Mouse (Mus musculus): Measurements from ENCODE around the gene Prrc2a.

Prrc2a gene

DNA sequence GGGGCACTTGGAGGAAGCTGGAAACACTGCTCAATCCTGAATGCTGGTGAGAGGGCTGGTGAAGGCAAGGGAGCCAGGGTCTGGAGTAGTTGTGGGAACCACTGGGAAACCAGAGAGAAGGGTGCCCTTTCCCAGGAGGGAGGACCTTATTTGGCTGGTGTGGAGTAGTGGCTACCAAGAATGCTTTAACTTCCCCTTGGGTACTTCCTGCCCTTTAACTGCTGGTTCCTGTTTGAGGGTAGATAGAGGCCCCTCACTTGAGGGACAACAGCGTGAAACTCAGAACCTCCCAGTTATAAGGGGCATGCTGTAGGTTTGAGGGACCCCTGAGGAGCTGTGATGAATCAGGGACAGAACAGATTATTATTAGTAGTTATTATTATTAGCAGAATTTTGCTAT lies 24.5 kb upstream of the Prrc2a start:
- DNase-seq, result no peak

DNA sequence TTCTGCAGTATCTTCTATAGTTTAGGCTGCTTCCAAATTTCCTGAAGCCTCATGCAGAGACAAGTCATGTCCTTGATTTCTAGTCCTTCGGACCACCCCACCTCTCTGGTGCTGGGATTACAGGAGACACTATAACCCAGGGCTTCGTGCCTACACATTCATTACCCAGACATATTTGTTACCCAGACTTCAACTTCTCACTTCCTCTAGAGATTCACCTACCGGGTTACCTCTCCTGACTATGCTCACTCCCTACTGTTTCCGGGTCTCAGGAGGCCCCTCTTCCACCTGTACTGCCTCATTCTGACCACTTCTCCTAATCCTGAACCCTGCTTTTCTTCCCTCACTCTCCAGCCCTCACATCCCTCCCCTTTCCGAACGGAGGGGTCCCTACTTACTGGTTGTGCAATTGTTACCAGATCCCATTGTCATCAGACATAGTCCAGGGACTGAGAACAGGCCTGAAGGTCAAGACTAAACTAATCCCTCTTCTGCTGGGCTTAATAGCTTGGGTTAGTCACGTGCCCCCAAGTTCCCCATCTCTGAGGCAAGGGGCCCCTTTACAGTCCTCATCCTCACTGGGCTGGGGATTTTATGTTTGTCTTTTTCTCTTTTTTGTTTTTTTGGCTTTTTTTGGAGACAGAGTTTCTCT lies 23.4 kb upstream of the Prrc2a start, which contains the start of gene Lst1:
TSS of gene Lst1 (minus strand) at position 481 of the 652 bp plus-strand sequence.
- no peak for DNase-seq

DNA sequence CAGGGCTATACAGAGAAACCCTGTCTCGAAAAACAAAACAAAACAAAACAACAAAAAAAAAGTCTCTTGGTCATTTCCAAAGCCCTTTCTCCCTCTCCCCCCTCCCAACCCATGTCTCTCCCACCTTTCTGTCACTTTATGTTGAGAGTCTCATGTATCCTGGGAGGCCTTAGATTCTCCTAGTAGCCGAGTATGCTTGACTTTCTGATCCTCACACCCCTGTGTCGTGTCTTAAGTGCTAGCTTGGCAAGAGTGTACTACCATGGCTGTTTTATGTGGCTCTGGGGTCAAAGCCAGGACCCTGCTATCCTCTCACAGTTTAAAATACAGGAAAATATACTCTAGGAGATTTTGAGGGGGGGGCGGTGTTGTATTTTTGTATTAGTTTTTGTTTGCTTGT lies 22.6 kb upstream of the Prrc2a start:
- no peak for DNase-seq

DNA sequence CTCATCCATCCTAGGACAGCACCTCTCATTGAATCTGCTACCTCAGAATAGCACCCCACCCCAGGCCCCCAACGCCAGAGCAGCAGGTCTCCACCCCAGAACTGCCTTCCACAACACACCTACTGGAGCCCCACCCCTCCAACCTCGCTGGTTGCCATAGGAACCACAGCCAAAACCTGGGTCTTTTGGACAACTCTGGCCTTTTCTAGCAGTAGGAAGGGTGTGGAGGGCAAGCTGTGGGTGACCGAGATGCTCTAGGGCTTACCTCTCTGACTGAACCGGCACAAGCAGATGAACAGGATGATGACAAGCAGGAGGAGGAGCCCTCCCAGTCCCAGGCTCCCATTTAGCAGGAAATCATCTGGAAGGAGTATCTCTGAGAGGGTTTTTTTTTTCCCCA lies 22.0 kb upstream of the Prrc2a start:
- no peak for DNase-seq

DNA sequence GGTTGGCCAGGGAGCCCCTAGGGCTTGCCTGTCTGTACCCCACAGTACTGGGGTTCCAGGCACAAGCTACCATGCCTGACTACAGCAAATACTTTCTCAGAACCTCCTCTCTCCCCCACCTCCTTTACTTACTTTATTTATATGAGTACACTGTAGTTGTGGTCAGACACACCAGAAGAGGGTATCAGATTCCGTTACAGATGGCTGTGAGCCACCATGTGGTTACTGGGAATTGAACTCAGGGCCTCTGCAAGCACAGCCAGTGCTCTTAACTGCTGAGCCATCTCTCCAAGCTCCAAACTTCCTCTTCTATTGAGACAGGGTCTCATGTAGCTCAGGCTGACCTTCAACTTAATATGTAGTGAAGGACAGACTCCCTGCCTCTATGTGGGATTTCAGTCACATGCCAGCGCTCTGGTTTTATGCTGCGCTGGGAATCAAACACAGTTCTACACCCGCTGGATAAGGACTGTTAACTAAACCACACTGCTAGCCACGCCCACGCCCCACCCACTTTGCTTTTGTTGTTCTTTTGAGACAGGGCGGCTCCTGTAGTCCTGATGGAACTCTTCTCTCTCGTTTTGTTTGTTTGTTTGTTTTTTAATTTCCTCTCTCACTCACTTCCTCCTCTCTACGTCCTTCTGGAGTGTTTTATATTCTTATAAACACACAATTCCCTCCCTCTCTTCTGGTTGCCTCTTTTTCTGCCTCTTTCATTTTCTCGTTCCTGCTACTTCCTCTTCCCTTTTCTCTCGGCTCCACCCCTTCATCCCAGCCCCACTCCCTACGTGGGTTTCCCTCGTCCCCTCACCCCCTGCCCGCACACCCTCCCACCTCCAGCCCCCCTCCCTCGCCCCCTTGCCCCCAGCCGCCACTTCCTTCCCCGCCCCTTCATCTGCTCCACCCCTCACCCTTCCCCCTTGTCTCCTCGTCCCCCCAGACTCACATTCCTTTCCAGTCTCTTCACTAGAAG lies 21.2 kb upstream of the Prrc2a start:
- DNase-seq, result no peak

DNA sequence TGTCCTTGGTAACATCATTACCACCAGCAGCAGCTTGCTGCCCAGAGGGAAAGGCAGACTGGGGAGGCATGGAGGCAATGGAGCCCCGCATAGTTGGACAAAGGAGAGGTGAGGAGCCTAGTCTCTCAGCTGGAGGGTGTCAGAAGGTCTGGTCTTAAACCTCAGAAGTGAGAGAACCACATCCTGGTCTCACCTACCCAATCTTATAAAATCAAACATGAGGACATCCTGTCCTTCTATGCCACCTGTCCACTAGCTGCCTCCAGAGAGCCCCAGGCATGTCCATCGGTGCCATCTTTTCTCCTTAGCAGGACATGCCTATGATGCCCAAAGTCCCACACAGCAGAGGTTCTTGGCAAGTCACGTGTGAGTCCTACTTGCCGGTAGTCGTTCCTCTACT lies 15.4 kb upstream of the Prrc2a start:
- no peak for DNase-seq

DNA sequence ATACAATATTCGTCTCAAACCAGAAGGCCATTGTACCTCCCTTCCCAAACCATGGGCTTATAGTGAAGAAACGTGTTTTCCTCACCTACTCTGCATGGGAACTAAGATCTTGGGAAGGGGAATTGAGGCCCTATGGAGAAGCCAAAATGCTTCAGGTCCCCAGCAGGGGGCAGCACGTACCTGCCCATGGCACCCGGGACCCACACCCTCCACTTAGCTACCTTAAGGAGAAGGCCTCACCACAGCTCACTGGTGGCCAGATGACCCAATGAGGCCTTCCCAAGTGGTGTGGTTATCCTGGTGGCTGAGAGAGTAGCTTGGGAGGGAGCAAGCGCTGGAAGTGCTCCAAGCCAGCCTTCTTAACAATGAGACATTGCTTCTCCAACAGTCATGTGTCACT lies 13.8 kb upstream of the Prrc2a start:
- peak; percentile 28 for DNase-seq

DNA sequence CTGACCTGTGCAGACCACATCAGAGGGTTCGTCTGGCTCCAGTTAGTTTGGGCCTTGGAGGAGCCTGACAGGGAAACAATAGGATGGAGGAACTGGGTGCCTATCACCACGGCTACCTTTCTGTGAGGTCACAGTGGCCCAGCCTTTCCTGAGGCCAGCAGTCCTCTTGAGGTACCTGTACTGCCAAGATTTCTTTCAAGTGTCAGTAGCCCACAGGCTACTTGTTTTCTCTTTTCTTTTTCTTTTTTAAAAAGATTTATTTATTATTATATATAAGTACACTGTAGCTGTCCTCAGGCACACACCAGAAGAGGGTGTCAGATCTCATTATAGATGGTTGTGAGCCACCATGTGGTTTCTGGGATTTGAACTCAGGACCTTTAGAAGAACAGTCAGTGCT lies 11.3 kb upstream of the Prrc2a start, which contains the start of gene Aif1:
TSS of gene Aif1 (minus strand) at position 101 of the 400 bp plus-strand sequence.
- no peak for DNase-seq

DNA sequence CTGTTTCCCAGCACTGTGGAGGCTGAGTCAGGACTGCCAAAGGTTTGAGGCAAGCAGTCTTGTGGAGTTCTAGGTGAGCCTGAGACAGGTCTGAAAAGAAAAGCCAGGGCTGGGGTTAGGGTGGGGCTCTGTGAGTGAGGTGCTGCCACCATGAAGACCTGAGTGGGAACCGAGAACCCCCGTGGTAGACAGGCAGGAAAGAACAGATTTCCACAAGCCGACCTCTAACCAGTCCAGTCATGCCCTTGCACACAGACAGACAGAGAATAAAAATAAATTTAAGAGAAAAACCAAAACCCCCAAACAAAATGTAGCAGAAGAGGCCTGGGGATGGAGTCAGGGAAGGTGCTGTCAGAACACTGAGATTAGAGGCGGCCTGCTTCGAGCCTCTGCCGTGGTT lies 10.7 kb upstream of the Prrc2a start:
- no peak for DNase-seq

DNA sequence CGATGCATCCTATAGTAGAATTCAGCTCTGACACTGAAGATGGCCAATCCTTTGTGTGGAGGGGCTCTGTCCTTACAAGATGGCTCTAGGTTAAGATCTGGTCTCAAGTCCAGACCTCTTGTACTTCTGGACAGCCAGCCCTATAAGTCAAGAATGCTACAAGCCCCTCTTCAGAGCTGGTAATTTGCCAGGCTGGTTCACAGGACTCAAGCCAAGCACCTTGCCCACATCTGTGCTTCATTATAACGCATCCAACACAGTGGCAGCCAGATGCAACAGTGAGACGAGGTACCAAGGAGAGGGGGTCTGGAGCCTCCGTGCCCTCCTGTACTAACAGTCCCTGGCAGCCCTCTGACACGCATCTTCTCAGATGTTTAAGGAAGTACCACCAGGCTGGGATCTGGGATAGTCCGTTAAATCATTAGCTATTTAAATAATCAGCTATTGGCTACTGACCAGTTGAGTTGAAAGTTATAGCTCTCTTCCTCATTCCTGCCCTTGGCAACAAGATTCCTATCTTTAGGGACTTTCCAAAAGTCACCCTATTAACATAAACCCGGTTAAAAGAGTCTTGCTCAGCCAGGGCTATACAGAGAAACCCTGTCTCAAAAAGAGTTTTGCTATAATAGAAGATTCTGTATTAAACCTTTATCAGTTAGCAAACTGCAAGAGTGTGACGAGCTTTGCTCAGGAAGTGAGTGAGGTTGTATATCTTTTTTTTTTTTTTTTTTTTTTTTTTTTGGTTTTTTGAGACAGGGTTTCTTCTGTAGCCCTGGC lies 9.7 kb upstream of the Prrc2a start:
- no peak for DNase-seq

DNA sequence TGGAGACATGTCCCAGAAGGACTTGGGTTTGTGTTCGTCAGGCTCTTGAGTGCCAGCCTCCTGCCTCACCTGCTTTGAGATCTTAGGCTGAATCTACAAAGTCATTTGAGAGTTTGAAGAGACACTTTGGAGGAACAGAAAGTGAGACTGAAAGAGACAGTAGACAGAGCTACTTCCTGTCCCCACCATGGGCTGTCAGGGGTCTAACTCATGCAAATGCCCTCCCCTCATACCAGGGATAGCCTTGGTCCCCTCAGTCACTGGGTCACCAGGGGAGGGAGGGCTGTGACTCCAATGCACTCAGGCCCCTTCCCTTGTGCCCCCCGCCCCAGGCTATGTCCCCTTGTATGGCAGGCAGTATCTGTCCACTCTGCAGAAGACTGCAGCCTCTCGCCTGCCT lies 8.6 kb upstream of the Prrc2a start:
- no peak for DNase-seq

DNA sequence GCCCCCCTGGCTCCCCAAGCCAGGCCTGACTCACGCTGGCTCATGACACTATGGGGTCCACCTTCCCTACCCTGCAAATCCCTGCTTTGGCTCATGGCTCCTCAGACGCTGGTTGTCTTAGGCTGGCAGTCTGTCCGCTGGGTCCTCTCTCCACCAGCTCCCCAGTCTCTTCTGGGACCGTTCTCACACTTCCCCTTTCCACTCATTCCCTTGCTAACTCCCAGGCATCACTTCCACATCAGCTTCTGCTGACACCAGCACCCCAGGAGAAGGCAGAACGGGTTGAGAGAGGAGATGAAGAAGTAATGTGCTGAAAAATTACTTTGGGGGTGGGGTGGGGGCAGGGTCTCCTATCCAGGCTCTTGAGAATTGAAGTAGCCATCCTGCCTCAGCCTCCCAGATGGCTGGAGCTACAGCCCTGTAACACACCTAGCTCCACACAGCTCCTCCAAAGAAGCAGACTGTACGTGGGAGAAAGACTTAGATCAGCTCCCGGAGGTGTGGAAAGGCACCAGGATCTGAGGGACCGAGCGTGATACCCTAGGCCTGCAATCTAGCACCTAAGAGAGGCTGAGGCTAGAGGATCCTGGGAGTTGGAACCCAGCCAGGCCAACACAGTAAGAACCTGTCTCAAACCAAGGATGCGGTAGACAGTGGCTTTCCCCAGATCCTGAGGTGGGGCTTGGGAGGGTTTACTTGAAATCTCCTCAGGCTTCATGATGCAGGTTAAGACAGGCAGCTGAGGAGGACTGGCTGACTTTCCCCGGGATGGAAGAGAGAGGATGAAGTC lies 7.9 kb upstream of the Prrc2a start:
- no peak for DNase-seq

DNA sequence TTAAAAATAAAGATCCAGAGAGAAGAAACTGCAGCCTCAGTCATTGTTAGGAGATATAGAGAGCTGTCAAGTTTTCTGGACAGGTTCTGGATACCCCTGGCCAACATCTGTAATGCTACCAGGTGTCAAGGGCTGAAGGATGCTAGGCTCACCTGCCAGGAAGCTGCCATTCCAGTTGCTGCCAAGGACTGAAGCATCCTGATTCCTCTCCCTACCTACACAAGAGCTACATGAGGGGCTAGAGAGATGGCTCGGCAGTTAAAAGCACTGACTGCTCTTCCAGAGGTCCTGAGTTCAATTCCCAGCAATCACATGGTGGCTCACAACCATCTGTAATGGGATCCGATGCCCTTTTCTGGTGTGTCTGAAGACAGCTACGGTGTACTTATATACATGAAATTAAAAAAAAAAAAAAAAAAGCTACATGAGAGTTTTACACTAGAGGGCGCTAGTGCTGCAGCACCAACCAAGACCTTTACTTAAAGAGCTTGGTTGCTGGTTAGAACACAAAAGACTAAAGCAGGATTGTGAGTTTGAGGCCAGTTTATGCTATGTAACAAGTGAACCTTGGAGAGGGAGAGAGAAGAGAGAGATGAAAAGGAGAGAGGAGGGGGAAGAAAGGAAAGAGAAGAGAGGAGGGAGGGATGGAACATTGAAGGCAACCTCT lies 4.0 kb upstream of the Prrc2a start:
- peak; percentile 45 for DNase-seq

DNA sequence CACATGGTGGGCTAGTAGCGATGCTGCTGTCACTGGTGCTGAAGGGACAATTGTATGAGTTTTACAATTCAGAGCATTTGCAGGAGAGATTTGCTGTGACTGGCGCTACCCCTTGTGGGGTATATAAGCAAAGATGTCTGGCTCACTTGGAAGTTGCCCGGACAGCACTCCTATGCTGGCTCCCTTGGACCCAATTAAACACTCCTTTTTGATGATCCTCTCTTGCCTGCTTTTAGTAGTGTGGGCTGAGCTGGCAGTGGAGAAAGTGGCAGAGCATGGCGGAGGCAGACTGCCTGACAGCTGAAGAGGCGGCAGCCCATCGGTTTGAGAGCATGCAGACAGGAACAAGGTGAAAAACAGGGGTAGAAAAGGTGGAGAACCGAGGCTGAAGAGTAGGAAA lies 3.1 kb upstream of the Prrc2a start:
- peak; percentile 12 for DNase-seq

DNA sequence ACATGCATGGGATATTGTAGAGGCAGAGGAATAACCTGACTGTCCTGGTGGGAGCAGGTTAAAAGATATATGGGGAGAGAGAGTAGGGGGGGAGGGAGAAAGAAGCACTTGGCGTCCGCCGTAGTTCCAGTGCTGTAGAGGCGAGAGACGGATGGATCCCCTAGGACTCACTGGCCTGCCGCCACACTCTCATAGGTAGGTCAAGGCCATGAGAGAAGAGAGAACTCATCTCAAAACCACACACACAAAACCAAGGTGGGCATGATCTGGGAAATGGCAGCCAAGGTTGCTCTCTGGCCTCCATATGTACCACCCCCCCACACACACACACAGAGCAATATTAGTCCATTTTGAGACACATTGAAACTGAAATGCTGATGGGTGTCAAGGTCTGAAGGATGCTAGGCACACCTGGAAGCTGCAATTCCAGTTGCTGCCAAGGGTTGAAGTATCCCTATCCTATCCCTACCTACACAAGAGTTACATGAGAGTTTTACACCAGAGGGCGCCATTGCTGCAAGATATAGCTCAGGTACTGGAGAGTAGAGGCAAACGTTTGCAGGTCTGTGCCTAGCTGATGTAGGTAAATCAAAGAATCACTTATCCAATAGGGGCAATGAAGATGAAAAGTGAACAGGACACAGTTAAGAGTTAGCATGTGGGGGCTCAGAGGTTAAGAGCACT lies 1.8 kb upstream of the Prrc2a start:
- peak; percentile 75 for DNase-seq

DNA sequence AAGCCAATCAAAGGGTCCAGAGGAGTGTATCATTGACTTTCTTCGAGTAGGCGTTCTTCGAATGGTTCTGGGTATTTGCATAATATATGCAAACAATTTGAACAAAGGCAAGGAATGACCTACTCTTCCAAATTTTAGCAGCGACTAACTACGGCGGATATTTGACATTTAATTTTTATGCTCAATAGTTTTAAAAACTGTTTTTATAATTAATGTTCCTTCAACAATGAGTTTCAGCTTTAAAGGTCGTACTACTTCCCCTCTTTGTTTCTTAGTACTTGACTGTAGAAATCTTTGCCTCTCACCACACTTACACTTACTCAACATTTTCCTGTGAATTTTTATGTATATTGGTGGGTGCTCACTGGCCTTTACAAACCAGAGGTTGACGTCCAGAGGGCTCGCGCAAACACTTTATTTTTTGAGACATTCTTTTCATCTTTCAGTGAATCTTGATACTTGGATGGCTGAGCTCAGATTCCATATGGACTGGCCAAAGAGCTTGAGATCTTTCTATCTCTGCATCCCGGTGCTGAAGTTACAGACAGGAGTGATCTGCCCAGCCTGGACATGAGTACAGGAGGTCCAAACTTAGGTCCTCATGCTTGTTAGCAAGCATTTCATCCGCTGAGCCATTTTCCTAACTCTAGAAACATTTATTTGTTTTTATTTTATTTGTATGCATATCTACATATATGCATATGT lies 906 bp upstream of the Prrc2a start:
- peak; percentile 32 for DNase-seq

DNA sequence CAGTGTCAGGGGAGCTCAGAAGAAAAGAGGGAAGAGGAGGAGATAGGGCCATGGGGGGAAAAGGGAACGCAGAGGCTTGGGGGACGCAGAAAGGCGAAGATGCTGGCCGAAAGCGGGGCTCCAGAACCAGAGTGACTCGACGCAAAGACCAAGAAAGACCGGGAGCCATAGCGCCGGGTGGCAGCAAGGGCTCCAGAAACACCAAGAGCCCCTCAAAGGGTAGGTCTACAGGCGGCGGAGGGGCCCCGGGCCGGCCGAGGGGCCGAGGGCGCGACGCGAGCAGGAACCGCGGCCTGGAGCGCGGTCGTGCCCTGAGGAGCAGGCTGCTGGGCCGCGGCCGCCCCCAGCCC lies 504 bp downstream of the Prrc2a start:
- no peak for DNase-seq

DNA sequence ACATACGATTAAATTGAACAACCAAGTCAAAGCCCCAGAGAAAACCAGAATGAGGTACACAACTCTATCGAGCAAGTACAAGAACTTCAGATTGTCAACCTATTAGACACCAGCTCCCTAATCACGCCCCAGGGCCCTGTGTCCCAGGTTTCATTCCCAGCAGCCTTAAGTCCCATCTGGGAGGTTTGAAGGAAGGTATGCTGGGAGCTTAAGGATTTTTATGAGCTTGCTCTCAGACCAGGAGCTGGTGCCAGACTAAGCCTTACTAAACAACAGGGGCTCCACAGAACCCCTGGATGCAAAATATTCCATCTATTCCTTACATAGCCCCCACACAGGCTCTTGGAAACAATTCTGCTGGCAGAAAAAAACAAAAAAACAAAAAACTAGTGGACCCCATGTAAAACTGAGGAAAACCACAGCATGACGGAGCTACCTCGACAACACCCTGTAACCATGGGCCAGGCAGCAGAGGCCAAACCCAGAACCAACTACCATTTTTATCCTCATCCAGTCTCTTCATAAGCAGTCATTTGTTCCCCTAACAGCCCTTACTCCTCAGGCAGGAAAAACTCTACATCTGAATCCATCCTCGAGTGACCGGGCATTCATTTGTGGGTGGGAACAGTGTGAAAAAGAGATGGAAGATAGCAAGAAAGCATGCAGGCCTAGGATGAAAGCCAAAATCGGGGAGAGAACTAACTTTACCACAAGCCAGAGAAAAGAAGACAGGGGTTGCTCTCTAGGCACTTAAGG lies 1.2 kb downstream of the Prrc2a start:
- peak; percentile 38 for DNase-seq

DNA sequence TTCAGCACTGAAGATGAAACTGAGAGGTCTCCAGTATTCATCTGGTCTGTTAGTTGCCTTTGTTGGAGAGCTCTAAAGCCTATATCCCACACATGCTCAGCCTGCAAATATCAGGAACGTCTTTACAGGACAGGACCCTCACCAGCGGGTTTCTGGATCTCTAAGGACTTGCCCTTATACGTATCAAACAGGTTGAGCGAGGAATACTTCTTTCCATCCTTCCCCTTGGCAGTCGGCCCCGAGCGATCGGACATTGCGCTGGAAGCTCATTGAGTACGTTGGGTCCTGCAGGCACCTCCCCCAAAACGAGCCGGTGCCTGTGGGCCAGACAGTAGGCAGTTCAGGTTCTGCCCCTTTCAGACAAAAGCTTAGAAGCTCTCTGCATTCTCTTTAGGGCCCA lies 2.0 kb downstream of the Prrc2a start:
- DNase-seq, result peak; percentile 41

DNA sequence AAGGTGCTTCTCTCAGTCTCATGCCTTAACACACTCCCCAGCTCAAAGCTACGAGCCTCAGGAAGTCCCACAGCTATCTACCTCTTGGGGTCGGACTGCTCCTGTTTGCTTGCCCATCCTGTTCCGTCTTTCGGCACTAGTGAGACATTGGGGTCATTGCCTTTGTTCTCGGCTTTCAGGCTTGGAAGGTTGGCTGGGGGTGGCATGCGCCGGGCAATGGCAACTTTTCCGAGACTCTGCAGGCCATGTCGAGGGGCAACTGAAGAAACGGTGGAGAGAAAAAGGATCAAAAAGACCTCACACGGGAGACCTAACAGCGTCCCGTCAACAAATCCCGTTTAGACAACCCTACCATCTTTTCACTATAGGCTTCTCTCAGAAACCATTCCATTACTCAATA lies 2.6 kb downstream of the Prrc2a start:
- peak; percentile 20 for DNase-seq

Measured in cerebellum, adult 8-10 months (tissue).